Mouse (Mus musculus) adipocyte (in vitro differentiated cells): ENCODE measurements around the gene Fam213a.

ENCODE experiments used
- DNase-seq: peaks from one replicate; pipeline ENCODE4 v3.0.0-alpha.2; 2016; ENCODE audit warnings: low spot score

Fam213a gene

GRCm38 (mm10) chr14:41004201-41005141 is 9.1 kb downstream of the Fam213a start:
- DNase-seq = peak; percentile 53

DNA sequence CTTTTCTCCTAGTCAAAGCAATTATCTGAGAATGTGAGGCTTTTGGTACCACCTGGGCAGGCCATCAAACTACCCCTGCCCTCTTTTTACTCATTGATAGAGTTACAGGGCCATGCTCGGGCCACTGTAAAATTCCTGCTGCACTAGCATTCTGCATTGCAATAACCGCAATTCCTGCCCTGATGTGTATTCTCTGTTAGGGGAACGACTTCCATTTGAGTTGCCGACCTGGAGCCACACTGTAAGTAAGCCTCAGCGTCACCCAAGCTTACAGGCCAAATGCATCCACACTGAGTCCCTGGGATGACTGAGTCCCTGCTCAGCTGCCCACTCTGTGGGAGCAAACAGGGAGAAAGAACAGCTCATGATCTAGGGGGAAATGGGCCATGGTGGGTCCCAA is 12.0 kb downstream of the Fam213a start:
- DNase-seq = no peak

DNA sequence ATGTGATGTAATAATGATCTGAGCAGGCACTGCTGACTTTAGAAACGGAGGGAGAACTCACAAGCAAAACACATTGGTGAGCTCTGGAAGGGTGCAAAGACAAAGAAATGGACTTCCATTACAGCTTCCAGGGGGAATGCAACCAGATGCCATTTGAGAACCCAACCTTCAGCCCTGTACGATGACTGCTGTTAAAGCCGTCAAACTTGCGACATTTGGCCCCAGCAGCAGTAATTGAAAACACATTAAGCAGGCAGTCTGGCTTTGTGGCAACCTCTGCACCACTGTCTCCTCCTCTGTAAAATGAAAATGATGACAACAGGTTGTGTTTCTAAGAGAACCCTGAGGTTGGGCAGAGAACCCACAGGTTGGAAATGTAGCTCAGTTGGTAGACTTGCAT is 12.8 kb downstream of the Fam213a start:
- DNase-seq = no peak

GRCm38 (mm10) chr14:40999904-41000645 is 13.5 kb downstream of the Fam213a start:
- DNase-seq = no peak

DNA sequence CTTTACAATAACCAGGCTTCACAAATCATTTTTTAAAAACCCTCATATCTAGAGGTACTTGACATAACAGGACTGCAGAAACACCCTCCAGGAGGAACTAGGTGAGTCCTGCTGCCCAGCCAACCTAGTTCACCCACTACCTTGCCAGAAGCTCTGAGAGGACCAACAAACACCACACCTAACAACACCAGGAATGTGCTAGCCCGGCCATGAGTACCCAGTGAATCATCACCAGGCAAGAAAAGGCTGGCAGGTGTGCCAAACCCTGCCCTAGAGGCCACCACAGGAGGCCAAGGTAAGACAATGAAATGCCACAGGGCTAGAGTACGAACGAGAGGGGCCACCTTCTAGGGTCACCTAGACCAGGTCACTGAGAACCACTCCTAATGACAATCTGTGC is 17.4 kb downstream of the Fam213a start:
- DNase-seq = no peak

- no peak for DNase-seq
Measured at GRCm38 (mm10) chr14:40992464-40992863, 21.1 kb downstream of the Fam213a start.

- DNase-seq = no peak
Measured at GRCm38 (mm10) chr14:40988780-40989179, 24.8 kb downstream of the Fam213a start.

- DNase-seq = no peak
Measured at GRCm38 (mm10) chr14:40987184-40987583, 26.4 kb downstream of the Fam213a start.

- DNase-seq = no peak
Measured at GRCm38 (mm10) chr14:40985635-40986034, 28.0 kb downstream of the Fam213a start.

DNA sequence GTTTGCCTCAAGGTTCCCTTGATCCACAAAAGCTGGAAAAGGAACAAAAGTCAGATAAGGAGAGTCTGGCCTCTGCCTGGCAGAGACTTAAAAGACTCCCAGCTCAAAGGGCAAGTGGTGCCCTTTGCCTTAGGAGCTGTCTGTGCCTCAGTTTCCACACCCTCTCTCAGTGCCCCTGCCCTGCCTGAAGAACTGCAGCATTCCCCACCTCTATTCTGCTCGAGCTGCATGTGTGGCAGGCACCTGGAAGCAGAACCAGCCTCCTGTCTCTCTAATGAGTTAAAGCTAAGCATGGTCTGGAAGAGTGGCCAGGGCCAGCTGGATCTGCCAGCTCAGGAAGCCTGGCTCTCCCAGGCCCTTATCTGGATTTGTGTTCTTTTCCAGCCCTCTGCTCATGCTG is 33.9 kb downstream of the Fam213a start:
- no peak for DNase-seq

DNA sequence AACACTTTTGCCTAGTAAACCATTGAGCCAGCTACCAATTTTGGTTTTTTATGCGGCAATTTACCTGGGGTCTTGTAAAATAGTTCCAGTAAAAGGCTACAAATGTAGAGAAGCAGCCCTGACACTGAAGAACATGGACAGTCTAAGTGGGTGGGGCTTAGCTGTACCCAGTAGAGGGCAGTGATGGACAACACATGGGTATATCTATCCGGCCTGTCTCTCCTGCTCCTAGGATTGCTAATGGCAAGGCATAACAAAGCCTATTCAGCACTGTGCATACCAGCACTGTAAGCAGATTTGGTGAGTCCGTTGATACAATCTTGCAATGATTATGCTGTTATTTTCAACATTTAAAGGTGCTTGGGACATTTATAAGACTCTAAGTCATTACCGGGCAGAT is 34.6 kb downstream of the Fam213a start:
- peak; percentile 54 for DNase-seq

DNA sequence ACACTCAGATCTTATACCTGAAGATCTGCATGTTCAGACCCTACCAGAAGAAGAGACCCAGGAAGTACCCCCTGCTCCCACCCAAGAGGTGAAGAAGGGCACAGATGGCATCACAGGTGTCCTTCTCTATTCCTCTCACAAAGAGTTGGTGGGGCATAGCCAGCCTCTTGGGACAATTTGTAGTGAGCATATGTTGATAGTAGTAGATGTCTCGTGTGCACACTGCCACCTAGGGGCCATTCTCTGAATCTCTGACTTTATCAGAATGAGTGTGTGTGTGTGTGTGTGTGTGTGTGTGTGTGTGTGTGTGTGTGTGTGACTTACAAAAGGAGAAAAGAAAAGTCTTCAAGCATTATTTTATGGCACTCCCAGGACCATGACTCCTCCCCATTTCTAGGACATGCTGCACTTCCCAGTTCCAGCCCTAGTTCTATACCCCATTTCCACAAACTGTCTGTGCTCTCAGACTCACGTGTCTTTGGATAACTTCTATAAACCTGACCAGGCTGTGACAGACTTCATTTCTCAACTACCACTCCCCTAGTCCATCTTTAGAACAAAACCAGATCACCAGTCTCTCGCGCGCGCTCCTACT is 38.4 kb downstream of the Fam213a start:
- peak; percentile 77 for DNase-seq

GRCm38 (mm10) chr14:40968051-40968450 is 45.5 kb downstream of the Fam213a start:
- DNase-seq = no peak

- no peak for DNase-seq
Measured at GRCm38 (mm10) chr14:40967598-40967900, 46.0 kb downstream of the Fam213a start.

- DNase-seq = peak; percentile 90
Measured at GRCm38 (mm10) chr14:40966862-40967597, 46.6 kb downstream of the Fam213a start.

DNA sequence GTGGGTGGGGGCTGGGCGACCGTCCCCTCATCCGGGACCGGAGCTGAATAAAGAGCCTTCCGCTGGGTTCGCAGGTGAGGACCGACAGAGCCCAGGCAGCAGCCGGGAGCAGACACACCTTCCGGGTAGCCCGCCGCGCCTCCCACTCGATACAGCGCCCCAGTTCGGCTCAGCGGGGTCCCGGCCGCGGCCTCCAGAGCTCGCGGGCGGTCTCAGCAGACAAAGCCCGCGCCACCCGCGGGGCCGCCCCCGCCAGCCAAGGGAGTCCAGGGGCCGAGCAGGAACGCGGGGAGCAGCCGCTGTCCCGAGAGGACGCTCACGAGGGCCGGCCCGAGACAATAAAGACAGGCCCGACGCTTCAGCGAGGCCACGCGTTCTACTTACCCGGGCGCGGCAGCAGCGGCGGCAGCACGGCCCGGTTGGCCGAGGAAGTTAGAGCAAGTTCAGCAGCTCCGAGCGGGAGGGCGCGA is 47.2 kb downstream of the Fam213a start, which contains the start of gene Tspan14:
Tspan14 (minus strand) TSS at position 416 of the 470 bp plus-strand sequence.
- no peak for DNase-seq

GRCm38 (mm10) chr14:40965507-40966356 is 47.9 kb downstream of the Fam213a start:
- peak; percentile 65 for DNase-seq

DNA sequence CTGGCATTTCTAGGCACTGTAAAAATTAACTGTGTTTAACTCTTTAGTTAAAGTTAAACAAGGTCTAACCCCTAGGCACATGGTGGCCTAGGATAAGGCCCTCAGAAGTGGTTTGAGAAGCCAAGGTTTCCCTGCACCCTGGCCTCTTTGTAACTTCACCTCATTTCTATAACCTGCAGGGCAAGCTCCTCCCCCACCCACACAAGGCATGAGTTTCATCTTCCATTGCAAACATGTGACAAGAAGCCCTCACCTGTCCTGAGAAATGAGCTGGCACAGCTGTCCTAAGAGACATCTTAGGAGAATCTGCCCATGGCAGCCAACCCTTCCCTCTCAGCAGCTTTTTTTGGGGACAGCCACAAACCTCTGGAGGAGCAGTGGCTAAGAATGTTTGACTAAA is 48.7 kb downstream of the Fam213a start:
- no peak for DNase-seq

GRCm38 (mm10) chr14:40964214-40964610 is 49.4 kb downstream of the Fam213a start:
- no peak for DNase-seq

DNA sequence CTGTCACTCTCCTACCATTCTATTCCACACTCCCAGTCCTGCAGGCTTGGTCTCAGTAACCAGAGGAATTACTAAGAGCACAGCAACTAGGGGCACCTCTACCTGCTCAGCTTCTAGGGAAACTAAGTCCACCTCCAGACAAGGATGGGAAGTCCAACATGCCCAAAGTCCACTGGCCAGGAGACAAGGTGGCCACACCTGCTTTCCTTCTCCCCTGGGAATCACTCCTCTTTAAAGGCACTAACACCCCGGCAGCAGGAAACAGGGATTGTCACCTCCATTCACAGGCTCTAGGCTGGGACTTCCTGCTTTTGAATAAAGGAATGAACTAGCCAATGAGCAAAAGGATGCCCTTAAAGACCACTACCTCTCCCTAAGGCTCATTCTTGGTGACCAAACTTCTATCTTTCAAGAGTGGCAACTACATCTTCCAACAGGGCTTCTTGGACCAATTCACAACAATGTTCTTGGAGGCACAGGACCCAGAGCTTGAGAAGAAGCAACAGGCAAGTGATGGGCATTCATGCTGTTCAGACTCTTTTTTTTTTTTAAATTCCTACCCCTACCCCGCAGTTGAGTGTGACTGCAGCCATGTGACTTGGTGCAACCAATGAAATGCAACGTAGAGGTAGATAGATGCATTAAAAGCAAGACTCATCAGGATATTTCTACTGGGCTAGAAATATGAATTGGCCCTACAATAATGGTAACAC is 49.9 kb downstream of the Fam213a start:
- DNase-seq = no peak
